Mouse (Mus musculus) Patski (cell line): ENCODE measurements around the gene Prune2. TPM values are rescaled to one million over a fixed set of nuclear protein-coding genes. Genes with fewer than 3 reads are reported as not detected.

ENCODE experiments used
- ATAC-seq: fragments of 100-300 bp; one replicate; pipeline ENCODE4 v1.8.0; 2021
- CTCF ChIA-PET: fragments of 350-600 bp; sonication (Branson Sonifier 250); formaldehyde crosslinking; loops from one replicate; lab custom pipeline; 2022; ENCODE audit warnings: inconsistent platforms; lab: Charles Lee
- POLR2A ChIA-PET: fragments of 350-600 bp; sonication (Branson Sonifier 250); formaldehyde crosslinking; loops from one replicate; lab custom pipeline; 2022; ENCODE audit warnings: antibody characterized with exemption, inconsistent platforms; lab: Charles Lee
- DNase-seq: peaks from one replicate; pipeline ENCODE4 v3.0.0-alpha.2; 2011; ENCODE audit warnings: low read depth, low spot score
- H3K27me3 ChIP-seq: fragments of 371-371 bp; one replicate; pipeline ENCODE4 v1.5.1; 2021
- CTCF ChIP-seq: fragments of 100-300 bp; IDR thresholded peaks from one replicate; pipeline ENCODE4 v1.5.1; 2021
- in situ Hi-C: fragments of 300-500 bp; cut with MboI; formaldehyde crosslinking; loops from 3 replicates; pipeline ENCODE4 v1.11.1; 2018; ENCODE audit warnings: low pct_unique_long_range_greater_than_20kb, mixed read lengths
- polyA plus RNA-seq: library from polyadenylated mRNA; unstranded; gene quantifications from one replicate; pipeline ENCODE4 v1.2.3, GENCODE M21; 2021

Gene Prune2
- polyA plus RNA-seq, 1 experiment from 2014 or later = 0.33 TPM

- TF ChIP-seq CTCF = no peak
- DNase-seq = no peak
These were observed 91.0 kb downstream of the Prune2 start for GRCm38 (mm10) chr19:17046961-17047360.

GRCm38 (mm10) chr19:17055892-17056291 lies 100.0 kb downstream of the Prune2 start:
- no peak for TF ChIP-seq CTCF
- DNase-seq (no peak), ATAC-seq (no peak)
- in situ Hi-C loops = no loop called here
- peaks cover 3% of the 10 kb centered on the region for H3K27me3 ChIP-seq
- ChIA-PET CTCF (interaction anchor here (0.5 kb wide), 1 partner anchor 1182 kb away, joined by 3 read pairs; no protein-coding TSS in a partner anchor), POLR2A (no interaction called here)

More at GRCm38 (mm10) chr19:17046961-17047360, 91.0 kb downstream of the Prune2 start:
- no peak for ATAC-seq
- H3K27me3 ChIP-seq = peaks cover 4% of the 10 kb centered on the region
- POLR2A ChIA-PET = no interaction called here
- in situ Hi-C loops = no loop called here
- CTCF ChIA-PET = no interaction called here

DNA sequence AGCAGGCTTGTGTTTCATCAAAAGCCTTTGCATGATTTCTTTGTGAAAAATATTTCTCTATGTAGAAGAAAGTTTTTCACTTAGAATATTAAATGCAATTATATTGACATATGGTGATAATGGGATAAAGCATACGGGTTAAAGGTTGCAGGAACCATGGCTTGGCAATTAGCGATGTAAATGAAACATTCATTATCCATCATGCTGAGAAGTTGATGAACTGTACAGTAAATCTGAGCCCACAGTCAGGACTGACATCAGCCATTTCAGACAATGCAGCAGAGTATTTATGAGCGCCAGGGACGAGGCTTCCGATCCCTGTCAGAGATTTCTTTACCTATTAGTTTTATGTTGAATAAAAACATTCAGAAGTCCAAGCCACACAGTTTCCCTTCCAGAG lies 104.2 kb downstream of the Prune2 start:
- ATAC-seq = no peak
- H3K27me3 ChIP-seq = peaks cover 3% of the 10 kb centered on the region
- in situ Hi-C loops = no loop called here
- no peak for TF ChIP-seq CTCF
- ChIA-PET POLR2A (no interaction called here), CTCF (no interaction called here)
- no peak for DNase-seq

DNA sequence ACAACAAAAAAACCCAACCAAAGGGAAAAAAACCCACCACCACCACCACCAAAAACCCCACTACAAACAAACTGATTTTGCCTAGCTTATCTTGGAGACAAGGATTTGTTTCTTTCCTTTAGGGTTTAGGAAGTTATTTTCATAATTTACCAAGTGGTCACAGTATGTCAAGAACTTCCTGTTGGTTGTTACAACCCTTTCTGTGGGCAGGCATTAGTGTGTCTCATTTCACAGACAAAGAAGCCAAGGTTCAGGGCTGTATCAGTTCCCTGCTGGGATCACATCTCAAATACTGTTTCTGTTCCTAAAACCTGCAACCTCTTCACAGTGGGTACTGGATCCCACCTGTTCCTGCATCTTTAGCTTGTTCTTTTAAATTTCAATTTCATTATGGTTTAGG lies 108.5 kb downstream of the Prune2 start:
- no peaks in the 10 kb centered on the region for H3K27me3 ChIP-seq
- no peak for TF ChIP-seq CTCF
- ChIA-PET POLR2A (no interaction called here), CTCF (no interaction called here)
- in situ Hi-C loops = no loop called here
- DNase-seq = no peak
- ATAC-seq = no peak

GRCm38 (mm10) chr19:17069067-17069466 lies 113.1 kb downstream of the Prune2 start:
- POLR2A ChIA-PET = no interaction called here
- H3K27me3 ChIP-seq = no peaks in the 10 kb centered on the region
- ATAC-seq = no peak
- DNase-seq = no peak
- TF ChIP-seq CTCF = no peak
- CTCF ChIA-PET = no interaction called here
- in situ Hi-C loops = no loop called here

GRCm38 (mm10) chr19:17071205-17071604 lies 115.3 kb downstream of the Prune2 start:
- DNase-seq (no peak), ATAC-seq (no peak)
- ChIA-PET CTCF (no interaction called here), POLR2A (no interaction called here)
- no peak for TF ChIP-seq CTCF
- H3K27me3 ChIP-seq = no peaks in the 10 kb centered on the region
- in situ Hi-C loops = no loop called here

DNA sequence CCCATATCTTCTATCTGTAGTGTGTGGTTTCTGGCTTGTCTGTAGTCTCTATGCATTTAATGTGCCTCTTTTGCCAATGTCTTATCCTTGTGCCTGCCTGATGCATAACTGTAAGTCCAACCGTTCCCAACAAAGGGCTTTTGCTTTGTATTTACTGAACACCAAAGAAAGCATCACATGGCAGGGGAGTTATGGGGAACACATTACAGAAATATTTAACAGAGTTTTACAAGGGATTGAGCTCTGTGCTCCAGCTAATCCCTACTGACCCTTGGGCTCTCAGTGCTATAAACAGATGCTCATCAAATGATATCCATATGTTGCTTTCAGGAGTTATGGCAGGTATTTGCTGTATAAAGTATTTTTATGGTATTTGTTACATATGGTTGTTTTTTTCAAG lies 116.3 kb downstream of the Prune2 start:
- no peak for ATAC-seq
- H3K27me3 ChIP-seq = no peaks in the 10 kb centered on the region
- in situ Hi-C loops = no loop called here
- TF ChIP-seq CTCF = no peak
- ChIA-PET CTCF (no interaction called here), POLR2A (no interaction called here)
- no peak for DNase-seq

- in situ Hi-C loops = no loop called here
- ChIA-PET CTCF (no interaction called here), POLR2A (interaction anchor here (0.6 kb wide), 1 partner anchor 286 kb away, joined by 4 read pairs; no protein-coding TSS in a partner anchor)
- DNase-seq = no peak
- H3K27me3 ChIP-seq = no peaks in the 10 kb centered on the region
- no peak for TF ChIP-seq CTCF
- ATAC-seq = no peak
These were observed 122.9 kb downstream of the Prune2 start for GRCm38 (mm10) chr19:17078643-17079316.

DNA sequence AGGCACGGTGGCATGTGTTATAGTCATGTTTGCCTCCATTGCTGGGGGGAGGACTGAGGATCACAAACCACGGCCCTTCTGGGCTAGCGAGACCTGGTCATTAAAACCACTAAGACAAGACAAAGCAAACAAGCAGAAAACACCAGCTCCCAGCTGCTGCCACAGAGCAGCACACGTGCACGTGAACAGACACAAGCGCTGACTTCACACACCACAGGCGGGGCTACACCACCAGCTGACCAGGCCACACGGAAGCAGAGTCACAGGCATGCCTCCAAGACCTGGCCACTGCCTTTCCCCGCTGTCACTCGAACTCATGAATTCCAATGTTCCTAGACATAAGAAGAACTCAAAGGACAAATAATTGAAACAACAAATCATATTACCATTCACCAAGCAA lies 125.5 kb downstream of the Prune2 start:
- ATAC-seq (no peak), DNase-seq (no peak)
- ChIA-PET CTCF (no interaction called here), POLR2A (no interaction called here)
- in situ Hi-C loops = no loop called here
- no peaks in the 10 kb centered on the region for H3K27me3 ChIP-seq
- no peak for TF ChIP-seq CTCF

GRCm38 (mm10) chr19:17094067-17094466 lies 138.1 kb downstream of the Prune2 start:
- TF ChIP-seq CTCF = no peak
- ChIA-PET CTCF (interaction anchor here (1.1 kb wide), 1 partner anchor 9 kb away, joined by 4 read pairs; no protein-coding TSS in a partner anchor), POLR2A (no interaction called here)
- H3K27me3 ChIP-seq = no peaks in the 10 kb centered on the region
- DNase-seq = no peak
- in situ Hi-C loops = no loop called here
- no peak for ATAC-seq

DNA sequence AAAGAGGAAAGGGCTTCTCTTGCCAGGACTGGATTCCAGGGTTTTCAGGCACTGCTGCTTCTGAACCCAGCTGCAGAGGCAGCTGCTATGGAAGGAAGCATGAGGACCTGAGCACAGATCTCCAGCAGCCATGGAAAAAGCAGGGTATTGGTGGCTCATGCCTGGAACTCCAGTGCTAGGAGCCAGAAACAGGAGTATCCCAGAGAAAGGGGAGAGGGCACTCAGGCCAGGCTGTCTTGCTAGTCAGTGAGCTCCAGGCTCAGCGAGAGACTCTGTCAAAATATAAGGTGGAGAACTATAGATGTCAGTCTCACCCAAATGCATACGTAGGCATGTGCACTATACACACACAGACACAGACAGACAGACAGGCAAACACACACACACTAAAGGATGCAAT lies 140.4 kb downstream of the Prune2 start:
- ChIA-PET CTCF (no interaction called here), POLR2A (no interaction called here)
- DNase-seq = no peak
- no peaks in the 10 kb centered on the region for H3K27me3 ChIP-seq
- no peak for TF ChIP-seq CTCF
- no peak for ATAC-seq
- in situ Hi-C loops = no loop called here
